Mouse (Mus musculus) embryonic facial prominence, embryonic 15.5 days (tissue): ENCODE data around the gene Stra6l. TPM values are rescaled to one million over a fixed set of nuclear protein-coding genes. Genes with fewer than 3 reads are reported as not detected.

ENCODE experiments used
- ATAC-seq: fragments of 200-750 bp; cut with Nextera tagmentation; 2 replicates; pipeline ENCODE4 v1.8.0; 2017; ENCODE audit warnings: low read depth, moderate TSS enrichment; ENCODE audit not compliant: insufficient number of reproducible peaks, low FRiP score, low TSS enrichment
- H3K27ac ChIP-seq: fragments of 300-500 bp; sonication (generic); replicated peaks from 2 replicates; pipeline ENCODE4 v1.5.1; 2015; ENCODE audit warnings: mild to moderate bottlenecking, inconsistent platforms
- H3K27me3 ChIP-seq: fragments of 300-500 bp; sonication (generic); 2 replicates; pipeline ENCODE4 v1.6.1; 2015; ENCODE audit warnings: inconsistent platforms
- H3K36me3 ChIP-seq: fragments of 300-500 bp; sonication (generic); 2 replicates; pipeline ENCODE4 v1.6.1; 2015; ENCODE audit warnings: mild to moderate bottlenecking, inconsistent platforms
- H3K4me1 ChIP-seq: fragments of 300-500 bp; sonication (generic); 2 replicates; pipeline ENCODE4 v1.6.1; 2015; ENCODE audit warnings: inconsistent platforms
- H3K4me2 ChIP-seq: fragments of 300-500 bp; sonication (generic); replicated peaks from 2 replicates; pipeline ENCODE4 v1.6.1; 2015; ENCODE audit warnings: mild to moderate bottlenecking, inconsistent platforms
- H3K4me3 ChIP-seq: fragments of 300-500 bp; sonication (generic); replicated peaks from 2 replicates; pipeline ENCODE4 v1.5.1; 2015; ENCODE audit warnings: mild to moderate bottlenecking, inconsistent platforms
- H3K9ac ChIP-seq: fragments of 300-500 bp; sonication (generic); 2 replicates; pipeline ENCODE4 v1.6.1; 2015; ENCODE audit warnings: inconsistent platforms
- H3K9me3 ChIP-seq: fragments of 300-500 bp; sonication (generic); replicated peaks from 2 replicates; pipeline ENCODE4 v1.6.1; 2016; ENCODE audit warnings: inconsistent platforms
- WGBS: fragments of 180-500 bp; shearing (Covaris S2); methylation state at CpG from one replicate; pipeline ENCODE4 v1.1.7; 2015; 5-methylcytosine and 5-hydroxymethylcytosine counted together
- polyA plus RNA-seq: library from polyadenylated mRNA; unstranded; fragments of >200 nt; fragmentation: Nextera tagmentation; extraction: Ambion mirVana; gene quantifications from 2 replicates; pipeline ENCODE4 v1.2.1, GENCODE M21; 2015

Stra6l gene
- polyA plus RNA-seq, 1 experiment from 2014 or later: 0.23 TPM

DNA sequence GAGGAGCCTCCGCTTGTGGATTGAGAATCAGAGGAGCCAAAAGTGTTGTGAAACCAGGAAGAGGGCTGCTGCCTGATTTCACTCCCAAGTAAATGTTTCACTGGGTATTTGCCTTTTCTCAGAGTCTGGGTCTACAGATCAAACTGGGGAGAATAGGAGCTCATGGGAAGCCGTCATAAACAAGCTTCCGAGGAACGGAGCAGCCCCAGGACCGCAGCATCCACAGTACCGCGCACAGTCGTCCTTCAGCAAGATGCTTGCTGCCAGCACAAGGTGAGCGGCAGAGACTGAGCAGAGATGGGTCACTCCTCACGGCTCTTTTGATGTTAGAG is 327 bp downstream of the Stra6l start:
- Histone ChIP-seq H3K9me3 (no peaks in the 10 kb centered on the region), H3K9ac (no peak overlapping the region), H3K4me2 (no peak overlapping the region), H3K36me3 (no peaks in the 10 kb centered on the region), H3K4me1 (no peaks in the 10 kb centered on the region), H3K4me3 (no peak overlapping the region), H3K27me3 (peaks cover 8% of the 10 kb centered on the region; the same call in 1 of the 2 replicates), H3K27ac (no peak overlapping the region)
- ATAC-seq: no peak
- 55% methylated on average over 10 of the region's 10 CpGs for WGBS

DNA sequence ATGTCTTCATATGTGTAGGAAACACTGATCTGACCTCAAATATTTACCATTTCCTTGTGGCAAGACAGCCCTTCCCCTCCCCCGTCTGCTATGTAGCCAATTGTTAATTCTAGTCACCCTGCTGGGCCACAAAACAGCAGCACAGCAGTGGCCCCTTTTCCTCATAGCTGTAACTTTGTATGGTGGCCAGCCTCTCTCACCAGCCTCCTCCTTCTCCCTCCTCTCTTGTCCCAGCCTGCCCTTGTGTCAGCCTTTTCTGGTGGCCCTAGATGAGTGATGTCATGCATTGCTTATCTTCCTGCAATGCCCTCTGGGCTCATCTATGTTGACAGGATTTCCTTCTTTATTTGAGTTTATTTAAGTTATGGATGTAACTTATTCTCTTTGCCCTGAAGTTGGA is 955 bp downstream of the Stra6l start:
- Histone ChIP-seq H3K9me3 (no peaks in the 10 kb centered on the region), H3K36me3 (no peaks in the 10 kb centered on the region), H3K4me3 (no peak overlapping the region), H3K4me1 (no peaks in the 10 kb centered on the region), H3K9ac (no peak overlapping the region), H3K27me3 (peaks cover 8% of the 10 kb centered on the region; the same call in 1 of the 2 replicates), H3K4me2 (no peak overlapping the region), H3K27ac (no peak overlapping the region)
- ATAC-seq: no peak
- WGBS: 58% methylated on average over 1 of the region's 1 CpGs

DNA sequence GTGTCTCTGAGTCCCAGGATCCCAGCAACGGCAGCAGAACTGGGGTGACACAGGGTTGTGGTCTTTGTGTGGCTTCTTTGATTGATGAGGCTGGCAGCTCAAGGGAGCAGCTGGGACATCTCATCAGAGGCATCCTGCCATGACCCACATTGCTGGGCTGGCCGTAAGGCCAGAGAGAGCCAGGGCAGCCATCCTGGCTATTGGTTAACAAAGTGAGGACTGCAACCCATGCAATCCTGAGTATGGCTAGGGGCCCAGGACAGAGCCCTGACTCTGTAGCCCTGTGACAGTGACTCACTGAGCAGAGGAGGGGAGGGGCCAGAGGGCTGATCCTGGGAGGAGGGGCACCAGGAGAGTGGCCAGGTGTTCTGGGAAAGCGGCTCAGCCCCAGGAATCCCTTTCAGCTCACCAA is 3.2 kb downstream of the Stra6l start:
- H3K9me3 ChIP-seq: no peaks in the 10 kb centered on the region
- H3K27ac ChIP-seq: no peak overlapping the region
- H3K4me1 ChIP-seq: no peaks in the 10 kb centered on the region
- no peak overlapping the region for H3K4me3 ChIP-seq
- no peaks in the 10 kb centered on the region for H3K36me3 ChIP-seq
- peaks cover 11% of the 10 kb centered on the region for H3K27me3 ChIP-seq
- no peak overlapping the region for H3K9ac ChIP-seq
- no peak for ATAC-seq
- no peak overlapping the region for H3K4me2 ChIP-seq
- 57% methylated on average over 3 of the region's 3 CpGs for WGBS

DNA sequence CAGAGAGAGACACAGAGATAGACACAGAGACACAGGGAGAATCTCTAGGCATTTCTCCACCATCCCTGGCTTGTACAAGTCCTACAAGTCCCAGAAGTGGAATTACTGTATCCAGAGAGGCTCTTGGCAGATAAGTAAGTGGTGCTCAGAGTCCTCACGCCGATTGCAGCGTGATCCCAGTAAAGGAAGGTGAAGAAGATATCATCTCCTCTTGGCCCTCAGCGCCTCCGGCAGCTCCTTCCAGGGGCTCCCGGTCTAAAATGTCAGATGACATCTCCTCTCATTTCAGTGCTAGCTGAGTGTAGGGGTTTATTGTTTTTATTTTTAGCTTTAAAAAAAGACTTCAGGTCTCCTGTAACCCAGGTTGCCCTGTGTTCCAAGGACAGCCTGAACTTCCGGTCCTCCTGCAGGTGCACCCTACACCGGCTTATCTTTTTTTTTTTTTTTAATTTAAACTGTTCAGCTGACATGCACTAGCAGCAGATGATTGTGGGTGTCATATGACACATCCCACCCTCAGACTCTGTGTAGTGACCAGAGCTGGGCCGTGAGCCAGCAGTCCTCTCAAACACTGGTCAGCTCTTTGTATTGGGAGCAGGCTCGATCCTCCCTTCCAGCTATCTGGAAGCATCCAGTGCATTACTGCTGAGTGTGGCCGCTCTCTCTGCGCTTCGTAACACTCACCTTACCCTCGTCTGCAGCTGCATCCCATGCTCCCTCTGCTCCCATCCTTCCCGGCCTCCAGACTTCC is 5.2 kb downstream of the Stra6l start:
- no peak overlapping the region for H3K4me3 ChIP-seq
- no peaks in the 10 kb centered on the region for H3K9me3 ChIP-seq
- no peak overlapping the region for H3K4me2 ChIP-seq
- no peak overlapping the region for H3K27ac ChIP-seq
- WGBS: 69% methylated on average over 15 of the region's 15 CpGs
- peaks cover 7% of the 10 kb centered on the region; the same call in 1 of the 2 replicates for H3K27me3 ChIP-seq
- H3K36me3 ChIP-seq: no peaks in the 10 kb centered on the region
- H3K9ac ChIP-seq: no peak overlapping the region
- H3K4me1 ChIP-seq: no peaks in the 10 kb centered on the region
- no peak for ATAC-seq

DNA sequence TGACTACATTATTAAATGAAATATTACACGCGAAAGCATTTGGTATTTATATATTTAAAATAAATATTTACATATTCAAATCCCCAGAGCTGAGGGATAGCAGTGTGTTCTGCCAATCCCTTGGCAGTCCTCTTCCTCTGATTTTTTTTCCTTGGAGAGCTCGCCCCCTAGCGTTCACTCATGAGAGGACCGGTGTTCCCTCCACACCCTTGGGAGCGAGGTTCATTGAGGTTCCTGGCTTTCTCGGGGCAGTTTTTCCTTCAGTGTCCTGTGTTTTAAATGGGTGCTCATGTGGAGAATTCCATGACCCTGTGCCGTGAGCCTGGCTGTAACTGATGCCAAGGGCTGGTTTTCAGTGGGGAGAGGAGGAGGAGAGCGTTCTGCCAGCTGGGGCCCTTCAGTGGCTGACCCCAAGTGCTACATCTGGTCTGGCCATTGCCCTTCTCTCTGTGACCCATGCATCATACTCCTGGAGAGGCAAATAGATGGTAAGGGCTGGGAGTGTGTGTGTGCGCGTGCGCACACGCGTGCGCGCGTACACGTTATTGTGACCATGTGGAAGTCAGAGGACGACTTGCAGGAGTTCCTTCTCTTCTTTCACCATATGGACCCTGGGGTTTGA is 7.5 kb downstream of the Stra6l start:
- no peaks in the 10 kb centered on the region for H3K4me1 ChIP-seq
- peaks cover 3% of the 10 kb centered on the region; the same call in 1 of the 2 replicates for H3K27me3 ChIP-seq
- ATAC-seq: no peak
- no peak overlapping the region for H3K4me3 ChIP-seq
- no peak overlapping the region for H3K27ac ChIP-seq
- no peak overlapping the region for H3K9ac ChIP-seq
- 38% methylated on average over 19 of the region's 19 CpGs for WGBS
- no peaks in the 10 kb centered on the region for H3K9me3 ChIP-seq
- H3K4me2 ChIP-seq: no peak overlapping the region
- H3K36me3 ChIP-seq: no peaks in the 10 kb centered on the region

DNA sequence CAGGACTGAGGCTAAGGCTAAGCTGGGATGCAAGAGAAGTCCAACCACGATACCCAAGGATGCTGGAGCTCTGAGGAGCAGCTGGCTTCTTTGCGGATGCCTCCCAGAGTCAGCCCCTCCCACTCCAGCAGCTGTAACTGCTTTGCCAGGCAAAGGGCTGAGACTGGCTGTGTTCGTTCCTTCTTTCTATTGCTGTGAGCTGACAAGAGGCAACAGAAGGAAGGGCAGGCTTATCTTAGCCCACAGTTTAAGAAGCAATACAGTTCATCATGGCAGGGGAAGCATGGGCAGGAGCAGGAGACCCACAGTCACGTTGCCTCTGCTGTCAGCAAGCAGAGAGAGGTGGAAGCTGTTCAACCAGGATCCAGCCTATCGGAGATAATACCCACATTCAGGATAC is 12.7 kb downstream of the Stra6l start:
- Histone ChIP-seq H3K4me2 (no peak overlapping the region), H3K9me3 (no peaks in the 10 kb centered on the region), H3K4me3 (no peak overlapping the region), H3K27ac (no peak overlapping the region), H3K27me3 (peaks cover 1% of the 10 kb centered on the region; the same call in 1 of the 2 replicates), H3K9ac (no peak overlapping the region), H3K4me1 (no peaks in the 10 kb centered on the region), H3K36me3 (no peaks in the 10 kb centered on the region)
- WGBS: 41% methylated on average over 5 of the region's 5 CpGs
- no peak for ATAC-seq

DNA sequence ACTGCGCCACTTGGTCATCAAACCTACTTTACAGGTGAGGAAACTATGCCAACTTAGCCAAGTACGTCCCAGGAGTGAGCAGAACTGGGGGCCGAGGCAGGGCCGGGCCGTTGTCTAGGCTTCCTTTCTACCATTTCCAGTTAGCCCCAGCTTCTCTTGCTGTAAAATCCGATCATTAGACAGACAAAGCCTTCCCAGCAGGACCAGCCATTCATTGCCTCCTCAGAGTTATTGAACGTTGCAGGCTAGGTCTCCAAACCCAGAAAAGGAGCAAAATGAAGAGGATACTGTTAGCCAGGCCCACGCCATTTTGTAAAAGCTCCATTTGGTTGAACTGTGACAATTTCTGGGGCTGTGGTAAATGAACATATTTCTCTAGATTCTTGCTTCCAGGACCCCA is 19.0 kb downstream of the Stra6l start:
- Histone ChIP-seq H3K27ac (no peak overlapping the region), H3K4me1 (peaks cover 6% of the 10 kb centered on the region), H3K36me3 (no peaks in the 10 kb centered on the region), H3K9ac (no peak overlapping the region), H3K9me3 (no peaks in the 10 kb centered on the region), H3K27me3 (no peaks in the 10 kb centered on the region), H3K4me2 (no peak overlapping the region), H3K4me3 (no peak overlapping the region)
- no peak for ATAC-seq
- 81% methylated on average over 8 of the region's 8 CpGs for WGBS

DNA sequence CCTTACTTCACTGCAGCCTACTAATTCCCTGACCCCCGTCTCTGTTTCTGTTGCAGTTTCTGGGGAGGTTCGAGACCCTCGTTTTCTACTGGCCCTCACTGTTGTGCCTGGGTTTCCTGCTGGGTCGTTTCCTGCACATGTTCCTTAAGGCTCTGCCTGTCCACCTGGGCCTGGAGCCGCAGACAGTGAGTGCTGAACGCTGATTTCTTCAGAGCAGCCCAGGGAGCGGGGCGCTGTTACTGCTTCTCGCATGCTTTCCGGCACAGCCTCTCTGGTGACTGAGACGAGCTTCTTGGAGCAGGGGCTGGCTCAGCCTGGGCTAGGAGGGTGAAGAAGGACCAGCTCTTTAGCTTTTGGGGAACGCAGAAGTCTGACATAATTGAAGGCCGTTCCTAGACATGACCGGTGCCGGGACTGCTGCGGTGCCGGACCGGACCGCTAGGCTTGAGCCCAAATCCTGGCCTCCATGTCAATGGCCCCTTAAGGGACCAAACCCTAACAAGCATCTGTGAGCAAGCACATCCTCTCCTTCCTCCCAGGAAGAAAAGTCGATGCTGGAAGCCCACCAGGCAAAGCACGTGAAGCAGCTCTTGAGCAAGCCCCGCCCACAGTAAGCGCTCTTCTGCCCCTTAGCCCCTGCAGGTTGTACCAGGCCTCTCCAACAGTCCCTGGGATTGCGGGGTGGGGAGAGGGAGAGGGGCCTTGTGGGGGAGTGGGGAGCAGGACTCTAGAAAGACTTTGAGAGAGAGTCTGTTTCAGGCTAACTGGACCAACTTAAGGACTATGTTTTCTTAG is 20.8 kb downstream of the Stra6l start:
- Histone ChIP-seq H3K4me1 (peaks cover 6% of the 10 kb centered on the region), H3K9ac (no peak overlapping the region), H3K36me3 (no peaks in the 10 kb centered on the region), H3K4me3 (0 out of 2 replicates have a peak overlapping the region, but pooled peaks have one; percentile 5), H3K4me2 (peak overlapping the region; percentile 36), H3K27ac (no peak overlapping the region), H3K9me3 (no peaks in the 10 kb centered on the region), H3K27me3 (no peaks in the 10 kb centered on the region)
- 14% methylated on average over 24 of the region's 24 CpGs for WGBS
- no peak for ATAC-seq

DNA sequence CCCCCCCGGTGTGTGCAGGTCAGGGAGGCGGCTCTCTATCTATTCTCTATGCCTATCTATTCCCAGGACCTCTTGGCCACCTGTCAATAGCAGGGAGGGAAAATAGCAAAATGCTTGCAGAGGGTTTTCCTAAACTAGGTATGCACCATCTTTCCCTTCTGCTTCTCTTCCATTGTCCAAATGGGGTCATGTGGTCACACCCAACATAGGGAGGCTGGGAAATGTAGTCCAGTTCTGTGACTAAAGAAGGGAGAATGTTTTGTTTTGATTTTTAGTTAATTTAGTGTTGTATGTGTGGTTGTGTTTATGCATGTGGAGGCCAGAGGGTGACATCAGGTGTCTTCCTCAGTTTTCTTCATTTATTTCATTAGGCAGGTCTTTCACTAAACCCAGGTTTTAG is 23.7 kb downstream of the Stra6l start:
- Histone ChIP-seq H3K4me2 (no peak overlapping the region), H3K4me3 (no peak overlapping the region), H3K27ac (no peak overlapping the region), H3K27me3 (no peaks in the 10 kb centered on the region), H3K36me3 (no peaks in the 10 kb centered on the region), H3K9ac (no peak overlapping the region), H3K9me3 (no peaks in the 10 kb centered on the region), H3K4me1 (peaks cover 6% of the 10 kb centered on the region)
- no peak for ATAC-seq
- 66% methylated on average over 2 of the region's 2 CpGs for WGBS

DNA sequence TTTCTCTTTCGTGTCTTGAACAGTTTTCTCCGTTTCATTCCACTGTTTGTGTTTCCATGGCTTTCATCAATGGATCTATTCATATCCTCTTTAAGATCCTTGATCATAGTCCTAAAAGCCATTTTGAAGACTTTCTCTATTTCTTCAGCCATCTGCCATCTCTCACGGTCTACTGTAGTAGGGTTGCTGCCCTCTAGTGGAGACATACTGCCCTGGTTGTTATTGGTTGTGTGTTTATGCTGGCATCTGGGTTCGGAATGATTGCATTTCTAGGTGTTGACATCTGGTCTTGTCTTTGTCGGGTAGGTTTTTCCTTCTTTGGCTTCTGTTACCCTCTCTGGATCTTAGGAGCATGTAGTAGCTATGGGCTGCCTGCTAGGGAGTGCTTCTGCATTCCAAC is 30.5 kb downstream of the Stra6l start:
- Histone ChIP-seq H3K36me3 (no peaks in the 10 kb centered on the region), H3K27me3 (no peaks in the 10 kb centered on the region), H3K4me2 (no peak overlapping the region), H3K9ac (no peak overlapping the region), H3K4me3 (no peak overlapping the region), H3K4me1 (no peaks in the 10 kb centered on the region), H3K27ac (no peak overlapping the region), H3K9me3 (no peaks in the 10 kb centered on the region)
- ATAC-seq: no peak
- 42% methylated on average over 5 of the region's 5 CpGs for WGBS

DNA sequence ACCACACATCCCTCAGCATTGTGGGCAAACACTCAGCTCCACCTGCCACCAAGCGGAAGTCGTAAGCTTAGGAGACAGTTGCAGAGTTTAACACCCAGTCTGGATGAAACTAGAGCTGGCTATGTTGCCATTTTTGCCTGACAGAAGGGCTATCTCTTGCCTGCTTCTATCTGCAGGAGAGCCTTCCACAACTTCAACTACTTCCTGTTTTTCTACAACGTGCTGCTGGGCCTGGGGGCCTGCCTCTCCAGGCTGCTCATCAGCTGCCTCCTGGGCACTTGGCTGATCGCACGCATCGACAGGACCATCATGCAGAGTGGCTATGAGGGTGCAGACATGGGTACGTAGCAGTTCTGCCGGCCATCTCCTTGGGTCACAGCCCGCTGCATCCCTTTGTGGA is 34.1 kb downstream of the Stra6l start:
- no peak overlapping the region for H3K9ac ChIP-seq
- 78% methylated on average over 9 of the region's 9 CpGs for WGBS
- H3K4me2 ChIP-seq: no peak overlapping the region
- no peaks in the 10 kb centered on the region for H3K9me3 ChIP-seq
- H3K4me3 ChIP-seq: no peak overlapping the region
- no peak overlapping the region for H3K27ac ChIP-seq
- H3K27me3 ChIP-seq: no peaks in the 10 kb centered on the region
- H3K4me1 ChIP-seq: no peaks in the 10 kb centered on the region
- ATAC-seq: no peak
- no peaks in the 10 kb centered on the region for H3K36me3 ChIP-seq
